Mouse (Mus musculus) adipocyte (in vitro differentiated cells): ENCODE data around the gene Scarb2.

Source experiments
- DNase-seq: peaks from one replicate; pipeline ENCODE4 v3.0.0-alpha.2; 2016; ENCODE audit warnings: low spot score

Scarb2 gene

DNA sequence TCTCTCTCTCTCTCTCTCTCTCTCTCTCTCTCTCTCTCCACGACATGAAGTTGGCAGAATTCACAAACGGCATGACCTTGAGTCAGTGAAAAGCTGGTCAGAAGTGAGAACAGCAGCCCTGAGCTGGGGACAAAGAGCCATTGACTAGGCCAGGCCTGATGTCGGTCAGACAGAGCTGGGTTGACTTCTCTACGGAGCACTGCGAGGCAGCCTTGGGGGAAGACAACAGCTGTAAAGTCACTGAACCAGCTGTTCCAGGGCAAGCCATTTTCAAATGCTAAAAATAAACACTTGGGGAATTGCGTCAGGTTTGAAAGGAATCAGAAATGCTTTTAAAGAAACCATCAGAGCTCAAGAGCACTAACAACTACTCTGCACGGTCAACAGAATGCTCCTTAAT is 13.2 kb downstream of the Scarb2 start:
- DNase-seq: peak; percentile 54

DNA sequence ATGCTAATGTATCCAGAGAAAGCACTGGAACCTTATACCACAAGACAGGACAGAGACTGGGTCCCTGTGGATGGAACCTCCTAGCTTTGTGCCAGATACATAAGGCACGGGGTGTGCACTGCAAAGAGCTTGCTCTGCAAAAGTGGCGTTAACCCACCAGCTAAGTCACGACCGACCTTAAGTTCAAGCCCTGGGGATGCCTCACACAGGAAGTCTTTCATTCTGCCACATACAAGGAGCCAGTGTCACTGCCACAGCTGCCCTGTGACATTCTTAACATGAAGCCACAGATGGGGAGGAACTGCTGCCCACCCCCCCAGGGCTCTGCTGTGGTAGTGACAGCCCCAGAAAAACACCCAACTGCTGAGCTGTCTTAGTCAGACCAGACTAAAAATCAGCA is 15.9 kb downstream of the Scarb2 start:
- DNase-seq: no peak

DNA sequence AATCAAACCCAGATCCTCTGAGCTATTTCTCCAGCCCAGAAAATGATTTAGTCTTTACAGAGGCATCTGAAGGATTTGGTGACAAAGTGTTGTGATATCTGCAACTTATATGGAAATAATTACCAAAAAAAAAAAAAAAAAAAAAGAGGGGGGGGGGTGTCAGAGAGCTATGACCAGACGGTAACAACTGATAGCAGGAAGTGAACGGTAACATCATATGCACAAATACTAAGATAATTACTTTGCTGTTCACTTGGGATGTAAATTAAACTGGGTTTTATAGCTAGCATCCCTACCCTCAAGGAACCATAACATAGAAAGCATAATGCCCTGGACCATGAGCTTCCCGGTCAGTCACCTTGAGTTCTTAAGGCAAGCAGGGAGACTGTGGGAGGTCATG is 16.3 kb downstream of the Scarb2 start:
- DNase-seq: no peak

DNA sequence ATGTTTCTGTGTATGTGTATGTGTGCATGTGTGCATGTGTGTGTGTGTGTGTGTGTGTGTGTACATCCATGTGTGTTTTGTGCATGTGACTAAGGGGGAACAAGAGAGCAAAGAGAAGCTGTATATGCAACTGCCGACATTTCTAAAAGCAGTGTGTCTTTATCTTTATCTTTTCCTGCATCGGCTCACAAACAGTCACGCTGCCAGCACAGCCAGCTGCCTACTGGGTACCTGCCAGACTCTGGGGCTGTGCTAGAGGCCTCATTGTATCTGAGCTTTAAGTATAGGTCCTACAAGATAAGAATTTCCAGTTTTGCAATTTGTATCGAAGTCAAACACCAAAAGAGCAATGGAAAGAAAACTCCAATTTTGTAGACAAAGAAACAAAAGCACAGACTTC is 17.1 kb downstream of the Scarb2 start:
- peak; percentile 47 for DNase-seq

DNA sequence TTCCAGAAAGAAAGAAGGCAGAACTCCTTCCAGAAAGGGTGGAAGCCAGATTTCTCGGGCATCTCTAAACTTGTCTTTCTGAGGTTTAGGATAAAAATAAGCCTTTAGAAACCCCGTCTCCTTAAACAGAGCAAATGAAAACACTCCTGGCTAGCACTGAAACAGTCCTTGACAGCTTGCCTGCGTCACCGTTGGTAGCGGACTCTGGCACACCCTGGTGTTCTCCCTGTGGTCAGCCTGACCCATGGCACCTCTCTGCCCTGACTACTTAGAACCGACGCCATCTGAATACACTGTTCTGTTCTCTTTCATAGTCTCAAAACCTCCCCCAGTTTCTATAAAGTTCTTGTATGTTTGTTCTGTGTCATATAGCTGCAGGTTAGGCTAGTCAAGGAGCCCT is 17.7 kb downstream of the Scarb2 start:
- DNase-seq: peak; percentile 37

DNA sequence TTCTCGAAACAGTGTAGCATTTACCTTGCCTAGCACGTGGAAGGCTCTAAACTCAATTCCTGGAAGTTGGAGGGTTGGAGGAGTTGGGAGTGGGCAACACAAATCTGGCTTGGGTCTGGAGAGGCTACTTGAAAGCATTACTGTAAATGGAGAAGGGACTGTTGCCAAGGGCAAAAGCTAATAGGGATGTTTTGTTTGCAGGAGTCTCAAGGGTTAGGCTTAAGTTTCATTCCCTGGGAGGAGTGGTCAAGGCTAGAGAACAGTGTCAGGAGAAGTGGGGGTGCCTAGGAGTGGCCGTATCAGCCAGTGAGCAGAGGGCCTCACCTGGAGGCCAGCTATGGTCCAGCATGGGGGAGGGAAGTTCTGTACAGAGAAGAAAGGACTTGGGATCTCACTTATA is 18.2 kb downstream of the Scarb2 start:
- DNase-seq: peak; percentile 33

DNA sequence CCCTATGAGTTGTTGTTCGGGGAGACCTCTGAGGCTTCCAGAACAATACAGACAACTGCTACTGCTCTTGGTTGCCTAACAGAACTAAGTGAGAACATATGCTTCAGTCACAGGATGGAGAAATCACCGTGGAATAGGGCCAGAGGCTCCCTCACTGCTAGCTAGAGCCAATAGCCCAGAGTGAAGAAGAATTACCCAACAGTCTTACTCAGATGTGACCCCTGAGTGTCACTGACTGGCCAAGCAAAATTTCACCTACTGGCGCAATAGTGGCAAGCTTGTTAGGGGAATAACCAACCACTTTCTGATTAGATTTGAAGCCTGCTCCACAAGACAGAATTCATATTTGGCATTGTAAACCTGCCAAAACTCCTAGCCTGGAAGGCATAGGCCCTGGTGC is 19.9 kb downstream of the Scarb2 start:
- peak; percentile 97 for DNase-seq

DNA sequence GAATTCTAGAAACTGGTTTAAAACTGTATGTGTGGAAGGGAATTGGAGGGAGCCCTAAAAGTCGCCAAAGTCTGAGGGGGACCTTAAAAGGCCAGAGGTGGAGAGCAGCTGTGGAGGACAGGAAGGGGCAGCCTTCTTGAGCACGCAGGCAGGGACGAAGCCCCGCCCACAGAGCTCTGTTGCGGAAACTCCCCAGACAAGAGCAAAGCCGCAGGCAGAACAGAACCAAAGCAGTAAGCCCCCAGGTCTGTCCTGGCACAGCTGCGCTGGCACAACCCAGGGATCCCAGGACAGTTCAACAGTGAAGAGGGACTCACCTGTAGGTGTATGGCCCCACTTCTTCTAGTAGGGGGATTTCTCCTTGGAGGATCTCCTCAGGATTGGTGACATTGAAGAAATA is 21.8 kb downstream of the Scarb2 start:
- no peak for DNase-seq

DNA sequence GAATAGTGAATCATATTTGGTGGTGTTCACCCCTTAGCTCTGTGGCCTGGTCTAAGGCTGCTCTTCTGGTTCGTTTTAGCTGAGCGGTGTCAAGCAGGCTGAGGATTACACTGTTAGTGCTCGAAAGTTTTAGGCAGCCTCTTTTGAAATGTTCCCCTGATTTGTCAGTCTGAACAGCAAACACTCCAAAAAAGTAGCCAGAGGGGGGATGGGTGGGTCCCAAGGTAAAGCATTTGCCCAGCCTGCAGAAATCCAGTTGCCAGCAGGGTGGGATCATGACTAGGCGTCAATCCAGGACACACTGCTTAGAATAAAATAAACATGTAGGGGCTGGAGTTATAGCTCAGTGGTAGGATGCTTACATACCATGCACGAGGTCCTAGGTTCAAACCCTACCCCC is 33.8 kb downstream of the Scarb2 start:
- no peak for DNase-seq

DNA sequence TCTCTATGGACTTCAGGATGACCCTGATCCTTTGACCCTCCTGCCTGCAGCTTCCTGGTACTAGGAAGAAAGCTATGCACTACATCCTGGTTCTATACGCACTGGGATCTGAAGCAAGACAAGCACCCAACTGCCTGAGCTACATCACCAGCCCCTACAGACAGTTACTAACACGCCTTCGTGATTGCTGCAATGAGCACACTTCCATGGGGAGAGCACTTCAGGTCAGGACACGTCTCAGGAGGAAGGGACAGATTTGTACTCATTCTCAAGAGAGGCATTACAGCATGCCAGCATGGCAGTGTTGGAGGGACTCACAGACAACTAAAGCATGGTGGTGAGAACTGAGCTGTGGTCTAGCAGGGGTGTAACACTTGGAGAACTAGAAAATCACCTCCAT is 35.1 kb downstream of the Scarb2 start:
- no peak for DNase-seq

DNA sequence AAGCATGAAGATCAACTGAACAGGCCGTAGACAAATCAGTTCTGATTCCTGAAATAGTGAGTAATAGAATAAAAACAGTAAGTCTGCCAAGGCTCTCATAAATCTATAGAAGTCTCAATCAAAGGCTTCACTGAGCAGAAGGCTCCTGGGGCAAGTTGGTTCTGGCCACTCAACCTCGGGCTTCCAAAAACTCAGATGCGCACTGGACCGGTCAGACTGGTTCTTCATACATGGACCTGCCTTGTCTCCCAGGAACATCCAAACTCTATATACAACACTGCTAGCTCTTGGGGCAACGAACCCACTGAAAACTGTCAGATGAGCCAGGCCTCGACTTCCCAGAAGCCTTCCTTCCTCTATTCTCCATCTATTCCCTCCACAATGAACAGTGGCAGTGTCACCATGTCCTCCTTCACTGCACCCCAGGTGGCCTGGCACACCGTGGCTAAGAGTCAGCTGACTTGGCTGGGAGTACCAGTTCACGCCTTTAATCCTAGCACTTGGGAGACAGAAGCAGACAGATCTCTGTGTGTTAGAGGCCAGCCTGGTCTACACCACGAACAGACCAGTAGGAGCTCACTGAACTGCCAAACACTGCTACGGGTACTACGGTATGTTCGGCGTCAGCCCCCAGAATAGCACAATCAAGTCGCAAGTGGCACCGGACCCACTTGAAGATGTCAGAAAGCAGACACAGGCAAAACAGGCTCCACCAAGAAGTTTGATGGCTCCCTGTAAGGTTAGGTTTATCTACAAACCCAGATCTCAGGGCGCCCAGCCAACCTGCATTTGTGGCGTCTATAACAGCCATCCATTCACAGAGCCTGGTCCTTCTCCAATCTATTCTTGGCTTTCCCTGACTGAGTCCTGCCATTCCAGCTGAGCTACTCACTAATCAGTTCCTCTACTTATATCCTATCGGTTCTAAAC is 37.2 kb downstream of the Scarb2 start:
- no peak for DNase-seq

DNA sequence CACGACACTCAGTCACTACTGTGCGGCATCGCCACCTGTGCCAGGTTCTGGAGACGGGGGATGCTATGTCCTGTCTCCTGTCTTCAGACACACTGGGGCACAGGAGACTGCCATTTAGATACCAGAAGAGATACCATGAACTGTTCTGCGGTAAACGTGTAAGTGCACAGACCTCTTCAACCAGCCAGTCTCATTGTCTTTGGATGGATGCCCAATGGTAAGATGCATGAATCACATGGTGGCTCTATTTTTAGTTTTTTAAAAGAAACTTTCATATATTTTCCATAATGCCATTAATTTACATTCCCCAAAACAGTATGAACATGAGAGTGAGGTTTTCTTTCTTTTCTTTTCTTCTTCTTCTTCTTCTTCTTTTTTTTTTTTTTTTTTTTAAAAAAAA is 38.4 kb downstream of the Scarb2 start:
- DNase-seq: no peak

DNA sequence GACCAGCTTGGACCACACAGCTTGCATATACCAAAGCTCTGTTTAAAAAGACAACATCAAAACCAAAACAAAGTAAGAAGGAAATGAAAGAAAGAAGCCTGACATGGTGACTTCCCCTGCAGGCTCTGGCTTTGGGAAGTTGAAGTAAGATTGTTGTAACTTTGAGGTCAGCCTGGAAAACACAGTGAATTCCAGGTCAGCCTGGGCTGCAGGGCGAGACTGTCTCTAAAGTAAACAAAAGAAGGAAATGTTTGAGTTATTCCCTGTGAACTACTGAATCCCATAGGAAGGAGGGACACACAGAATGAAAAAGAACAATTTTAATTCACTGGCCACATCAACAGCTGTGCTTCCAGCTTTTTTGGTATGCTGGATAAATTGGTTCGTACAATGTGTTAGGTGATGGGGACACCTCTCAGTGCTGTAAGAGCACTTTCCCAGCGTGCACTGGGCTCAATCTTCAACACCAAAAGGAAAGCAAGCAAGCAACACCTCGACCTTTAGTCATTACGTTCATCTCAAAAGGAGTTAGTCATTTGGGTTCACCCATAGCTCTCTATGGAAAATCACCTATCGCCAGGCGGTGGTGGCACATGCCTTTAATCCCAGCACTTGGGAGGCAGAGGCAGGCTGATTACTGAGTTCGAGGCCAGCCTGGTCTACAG is 39.4 kb downstream of the Scarb2 start:
- no peak for DNase-seq

DNA sequence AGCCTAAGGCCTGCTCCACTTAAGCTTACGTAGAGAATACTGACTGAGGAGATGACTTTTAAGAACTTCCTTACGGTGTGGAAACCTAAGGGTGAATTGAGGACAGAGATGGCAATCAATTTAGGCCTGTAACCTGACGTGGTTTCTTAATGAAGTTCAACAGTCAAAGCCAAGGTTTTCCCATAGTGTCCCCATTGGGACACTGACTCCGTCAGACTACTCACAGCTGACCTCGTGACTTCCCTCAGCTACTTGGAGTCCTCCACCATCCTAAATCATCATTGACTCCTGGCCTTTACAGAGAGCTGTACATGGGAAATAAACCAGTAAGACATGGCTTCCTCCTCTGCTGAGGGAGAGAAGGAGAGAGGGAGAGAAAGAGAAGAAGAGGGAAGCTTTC is 41.1 kb downstream of the Scarb2 start:
- DNase-seq: peak; percentile 32

DNA sequence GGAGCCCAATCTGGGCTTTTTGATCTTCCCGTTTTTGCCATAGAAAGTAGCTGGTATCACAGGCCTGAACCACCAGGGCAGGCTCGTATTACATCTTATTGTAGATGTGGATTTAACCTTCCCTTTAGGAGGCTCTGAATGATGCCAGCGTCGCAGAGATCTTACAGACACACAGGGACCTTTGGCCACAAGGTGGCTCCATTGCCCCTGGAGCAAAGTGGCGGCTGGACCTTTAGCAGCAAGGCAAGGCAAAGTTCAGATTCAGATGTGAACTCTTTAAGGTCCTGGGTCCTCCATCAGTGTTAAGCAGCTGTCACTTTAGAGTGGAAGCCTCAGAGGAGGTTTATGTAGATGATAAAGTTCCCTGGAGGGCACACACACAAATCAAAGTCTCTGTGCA is 45.3 kb downstream of the Scarb2 start:
- peak; percentile 74 for DNase-seq

DNA sequence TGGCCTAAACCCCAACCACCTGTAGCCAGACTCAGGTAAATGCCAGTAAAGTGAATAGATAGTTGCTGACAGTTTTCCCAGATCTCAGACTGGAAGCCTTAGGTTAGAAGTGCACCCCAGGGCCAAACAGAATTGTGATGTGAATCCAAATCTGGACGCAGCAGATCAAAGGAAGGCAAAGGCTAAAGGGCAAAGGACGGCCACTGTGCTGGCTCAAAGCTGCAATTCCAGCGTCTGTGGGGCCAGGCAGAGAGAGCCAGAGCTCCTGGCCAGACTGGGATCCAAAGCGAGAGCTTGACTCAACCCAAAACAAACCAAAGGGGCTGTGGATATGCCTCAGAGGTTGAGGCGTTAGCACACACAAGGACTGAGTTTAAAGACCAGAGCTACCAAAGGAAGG is 47.9 kb downstream of the Scarb2 start:
- DNase-seq: no peak

DNA sequence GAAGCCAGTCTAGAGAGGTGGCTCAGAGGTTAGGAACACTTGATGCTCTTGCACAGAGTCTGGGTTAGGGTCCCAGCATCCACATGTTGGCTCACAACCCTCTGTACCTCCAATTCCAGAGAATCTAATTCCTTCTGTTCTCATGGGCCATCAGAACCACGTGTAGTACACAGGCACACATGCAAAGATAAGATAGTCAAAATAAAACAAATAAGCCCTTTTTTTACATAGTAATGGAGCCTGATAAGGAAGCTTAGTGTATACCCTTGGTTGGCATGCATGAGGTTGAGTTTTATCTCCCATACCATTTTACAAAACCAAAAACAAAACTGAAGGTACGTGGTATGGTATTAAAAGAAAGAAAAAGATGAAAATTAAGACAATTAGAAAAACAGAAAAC is 49.2 kb downstream of the Scarb2 start:
- no peak for DNase-seq

DNA sequence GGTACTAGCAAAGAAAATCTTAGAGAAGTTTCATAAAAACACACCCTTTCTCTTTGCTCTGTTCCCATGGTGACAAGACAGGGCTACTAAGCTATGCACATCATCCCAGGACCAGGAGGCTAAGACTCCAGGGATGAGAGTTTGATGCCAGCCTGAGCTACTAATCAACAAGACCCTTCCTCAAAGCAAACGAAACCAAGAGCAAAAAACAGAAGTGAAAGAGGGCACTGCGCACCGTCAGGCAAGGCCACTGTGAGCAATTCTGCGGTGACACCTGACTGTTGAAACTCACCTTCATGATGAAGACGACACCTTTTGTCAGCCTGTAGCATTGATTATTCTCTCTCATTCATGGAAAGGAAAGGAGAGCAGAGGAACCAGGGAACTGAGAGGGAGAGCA is 53.8 kb downstream of the Scarb2 start:
- DNase-seq: no peak

DNA sequence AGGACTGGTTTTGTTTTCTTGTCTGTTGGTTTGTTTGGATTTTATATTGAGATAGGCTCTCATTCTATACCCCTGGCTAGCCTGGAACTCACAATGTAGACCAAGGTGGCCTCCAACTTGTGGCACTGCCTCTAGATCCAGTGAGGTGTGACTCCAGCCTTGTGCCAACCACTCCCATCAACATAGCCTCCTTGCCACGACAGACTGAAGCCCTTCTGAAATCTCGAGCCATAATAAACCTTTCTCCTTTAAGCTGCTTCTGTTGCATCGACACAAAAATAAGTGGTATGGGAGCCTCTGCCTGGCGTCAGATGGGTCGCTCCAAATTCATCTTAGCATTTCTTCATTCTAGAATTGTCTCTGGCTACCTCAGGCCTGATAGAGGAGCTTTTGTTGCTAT is 59.9 kb downstream of the Scarb2 start:
- no peak for DNase-seq

DNA sequence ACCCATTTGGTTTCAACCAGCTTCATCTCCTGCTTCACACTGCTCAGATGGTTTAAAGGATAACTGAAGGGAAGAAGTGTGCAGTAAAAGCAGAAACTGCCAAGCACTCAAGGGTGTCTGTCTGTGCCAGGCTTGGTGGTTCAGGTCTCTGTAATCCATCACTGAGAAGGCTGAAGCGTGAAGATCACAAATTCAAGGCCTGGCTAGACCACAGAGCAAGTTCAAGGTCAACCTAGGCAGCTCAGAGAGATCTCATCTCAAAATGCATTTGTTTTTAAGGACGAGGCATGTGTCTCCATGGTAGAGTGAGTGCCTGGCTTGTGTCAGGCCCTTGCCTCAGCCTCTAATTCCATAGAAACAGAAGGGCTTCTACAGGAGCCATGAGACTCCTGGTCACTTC is 61.6 kb downstream of the Scarb2 start:
- DNase-seq: no peak

DNA sequence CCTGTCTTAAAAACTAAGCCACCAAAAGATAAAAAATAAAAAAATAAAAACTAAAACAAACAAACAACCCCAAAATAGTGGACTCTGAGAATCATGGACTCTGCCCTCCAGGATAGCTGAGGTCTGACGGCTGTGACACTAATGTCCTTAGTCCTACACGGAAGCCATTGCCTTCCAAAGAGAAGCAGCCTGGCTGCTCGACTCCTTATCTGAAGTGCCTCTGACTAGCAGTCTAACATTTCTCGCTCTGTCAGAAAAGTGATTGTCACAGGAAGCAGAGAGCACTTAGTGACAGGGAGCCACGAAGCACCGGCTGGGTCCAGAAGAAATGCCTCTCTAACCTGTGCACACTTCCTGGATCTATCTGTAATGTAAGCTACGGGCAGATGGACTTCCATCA is 63.7 kb downstream of the Scarb2 start:
- no peak for DNase-seq

DNA sequence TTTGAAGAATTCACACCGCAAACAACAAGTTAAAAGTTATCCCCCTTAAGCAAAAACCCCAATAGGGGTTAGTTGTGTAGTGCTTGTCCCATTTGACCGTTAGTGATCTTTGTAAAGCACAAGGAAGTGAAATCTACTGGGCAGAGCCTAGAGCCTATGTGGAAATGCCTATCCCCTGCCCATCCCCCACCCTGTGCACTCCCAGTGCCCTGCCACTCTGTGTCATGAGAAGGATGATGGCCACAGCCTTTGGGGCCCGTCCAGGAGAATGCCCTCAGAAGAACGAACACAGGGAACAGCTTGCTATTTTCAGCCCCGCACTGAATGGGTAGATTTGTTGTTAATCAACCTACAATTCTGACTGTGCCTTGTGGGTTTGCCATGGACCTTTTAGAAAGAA is 65.1 kb downstream of the Scarb2 start:
- peak; percentile 70 for DNase-seq

DNA sequence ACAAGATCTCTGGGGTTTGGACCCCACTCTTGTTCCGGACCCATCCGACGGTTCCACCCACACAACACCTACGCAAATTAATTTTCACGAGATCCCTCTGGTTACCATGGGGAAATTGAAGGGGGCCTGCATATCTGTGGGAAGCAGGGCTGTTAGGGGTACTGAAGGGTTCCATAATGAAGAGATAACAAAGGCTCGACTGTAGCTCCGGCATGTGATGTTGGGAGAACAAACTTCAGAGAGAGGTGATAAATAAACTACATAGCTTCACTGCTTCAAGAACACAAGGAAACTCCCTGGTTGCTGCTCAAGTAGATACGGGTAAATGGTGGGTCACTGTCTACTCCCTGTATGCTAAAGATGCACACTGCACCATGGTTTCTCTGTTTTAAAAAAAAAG is 68.1 kb downstream of the Scarb2 start:
- DNase-seq: no peak
